Mouse (Mus musculus): Measurements from ENCODE around the gene Vps52.
"Not testable (repeated sequence)": the region's sequence is repeated elsewhere in the genome, so short reads cannot be mapped to it uniquely, and the experiment has no call there.

Gene Vps52

DNA sequence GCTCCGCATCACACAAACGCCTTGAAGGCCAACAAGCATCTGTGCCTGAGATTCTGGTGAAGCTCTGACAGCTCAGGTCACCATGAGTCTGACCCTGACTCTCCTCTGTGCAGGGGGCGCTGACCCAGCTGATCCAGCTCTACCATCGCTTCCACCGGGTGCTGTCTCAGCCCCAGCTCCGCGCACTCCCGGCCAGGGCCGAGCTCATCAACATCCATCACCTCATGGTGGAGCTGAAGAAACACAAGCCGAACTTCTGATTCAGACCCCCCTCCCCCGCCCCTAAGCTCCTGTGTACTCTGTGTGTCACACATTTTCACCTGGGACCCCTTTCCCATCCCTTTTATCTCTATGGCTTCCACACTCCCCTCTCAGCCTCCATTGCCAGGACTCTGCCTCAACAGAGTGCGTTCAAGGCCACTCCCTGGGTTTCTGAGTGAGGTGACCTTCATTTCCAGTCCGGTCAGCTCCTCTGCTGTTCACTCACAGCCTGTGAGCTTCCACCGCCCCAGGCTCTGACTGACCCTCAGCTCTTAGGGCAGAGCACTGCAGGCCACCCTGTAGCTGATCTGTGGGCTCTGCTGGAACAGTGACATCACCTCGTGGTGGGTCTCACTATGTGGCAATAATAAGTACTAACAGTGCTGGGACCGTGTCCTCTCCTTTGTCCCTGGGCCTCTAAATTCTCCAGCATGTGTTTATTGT lies 10.4 kb downstream of the Vps52 start:
- DNase-seq (ENCODE audit: low read depth), result no peak

GRCm38 (mm10) chr17:33968489-33968888 lies 12.9 kb downstream of the Vps52 start:
- DNase-seq (ENCODE audit: low read depth), result no peak

- DNase-seq (ENCODE audit: low read depth), result no peak
Measured at GRCm38 (mm10) chr17:33968927-33969326, 13.3 kb downstream of the Vps52 start.

DNA sequence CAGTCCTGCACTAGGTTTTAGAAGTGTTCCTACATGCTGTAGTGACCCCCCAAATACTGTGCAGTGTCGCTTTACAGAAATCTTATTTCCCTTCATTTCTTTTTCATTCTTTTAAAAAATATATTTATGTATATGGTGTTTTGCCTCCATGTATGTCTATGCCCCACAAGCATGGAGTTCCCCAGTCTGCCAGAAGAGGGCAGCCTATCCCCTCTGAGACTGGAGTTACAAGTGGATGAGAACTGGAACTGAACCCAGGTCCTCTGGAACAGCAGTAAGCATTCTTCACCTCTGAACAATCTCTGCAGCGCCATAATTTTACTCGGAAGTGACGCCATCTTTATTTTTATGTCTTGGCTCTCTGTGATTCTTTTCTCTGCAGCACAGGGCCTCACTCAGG lies 13.8 kb downstream of the Vps52 start:
- no peak for DNase-seq (ENCODE audit: low read depth)

GRCm38 (mm10) chr17:33972691-33973090 lies 17.1 kb downstream of the Vps52 start:
- no peak for DNase-seq (ENCODE audit: low read depth)

GRCm38 (mm10) chr17:33973572-33973971 lies 18.0 kb downstream of the Vps52 start:
- no peak for DNase-seq (ENCODE audit: low read depth)

DNA sequence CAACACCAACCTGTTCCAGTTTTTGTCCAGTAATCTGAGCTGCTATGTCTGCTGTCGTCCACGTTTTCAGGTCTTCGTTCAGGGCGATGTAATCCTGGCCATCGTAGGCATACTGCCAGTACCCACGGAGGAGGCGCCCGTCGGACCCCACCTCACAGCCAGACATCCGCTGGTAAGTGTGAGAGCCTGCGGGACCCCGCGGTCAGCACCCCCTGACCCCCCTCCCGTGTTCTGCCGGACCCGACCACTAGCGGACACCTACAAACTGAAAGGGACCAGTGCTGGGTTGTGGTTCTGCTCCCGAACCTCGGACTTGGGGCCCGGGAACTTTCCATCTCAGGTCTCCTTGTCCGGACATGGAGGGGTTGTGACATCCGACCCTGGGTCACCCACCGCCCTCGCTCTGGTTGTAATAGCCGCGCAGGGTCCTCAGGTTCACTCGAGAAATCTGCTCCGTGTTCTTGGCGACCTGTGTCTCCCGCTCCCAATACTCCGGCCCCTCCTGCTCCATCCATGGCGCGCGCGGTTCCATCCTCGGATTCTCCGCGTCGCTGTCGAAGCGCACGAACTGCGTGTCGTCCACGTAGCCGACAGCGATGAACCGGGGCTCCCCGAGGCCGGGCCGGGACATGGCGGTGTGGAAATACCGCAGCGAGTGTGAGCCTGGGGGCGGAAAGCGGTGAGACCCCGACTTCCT lies 22.4 kb downstream of the Vps52 start:
- DNase-seq (ENCODE audit: low read depth), result no peak

DNA sequence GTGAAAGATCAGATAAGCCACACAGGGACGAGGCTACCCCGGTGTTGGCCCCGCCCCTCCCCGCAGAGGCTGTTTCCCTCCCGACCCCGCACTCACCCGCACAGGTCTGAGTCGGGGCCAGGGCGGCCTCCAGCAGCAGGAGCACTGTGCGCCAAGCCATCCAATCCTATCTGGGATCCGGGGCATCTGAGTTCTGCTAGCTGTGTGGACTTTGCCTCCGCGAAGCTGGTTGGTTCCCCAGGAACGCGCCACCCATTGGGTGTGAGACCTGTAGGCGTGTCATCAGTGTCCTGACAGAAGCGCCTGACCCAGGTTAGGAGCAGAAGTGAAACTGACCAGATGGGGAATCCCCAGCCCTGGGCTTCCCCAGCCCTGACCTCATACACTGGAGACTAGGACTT lies 23.0 kb downstream of the Vps52 start:
- no peak for DNase-seq (ENCODE audit: low read depth)

DNA sequence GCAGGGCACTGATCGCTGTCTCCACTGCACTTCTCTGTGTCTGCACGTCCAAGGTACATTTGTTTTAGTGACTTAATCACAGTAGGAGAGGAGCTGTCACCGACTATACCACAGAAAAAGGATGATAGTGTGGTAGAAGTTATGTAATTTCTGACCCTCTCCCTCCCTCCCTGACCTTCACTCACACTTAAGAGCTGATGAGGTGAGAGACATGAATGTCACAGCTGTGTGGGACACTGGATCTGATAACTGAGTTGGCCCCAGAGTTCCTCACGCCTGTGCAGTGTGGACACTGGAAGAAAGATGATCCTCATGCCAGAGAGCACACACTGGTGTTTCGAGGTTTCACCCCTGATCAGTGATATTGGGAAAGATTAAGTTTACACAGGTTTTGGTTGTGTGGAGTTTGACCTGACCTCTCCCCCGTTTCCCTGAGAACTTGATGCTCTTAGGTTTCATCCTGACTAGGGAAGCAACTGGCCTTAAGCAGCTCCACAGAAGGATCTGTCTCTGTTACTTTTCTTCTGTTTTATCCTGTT lies 24.0 kb downstream of the Vps52 start:
- no peak for DNase-seq (ENCODE audit: low read depth)

- no peak for DNase-seq (ENCODE audit: low read depth)
Measured at GRCm38 (mm10) chr17:33980181-33981035, 24.8 kb downstream of the Vps52 start.

DNA sequence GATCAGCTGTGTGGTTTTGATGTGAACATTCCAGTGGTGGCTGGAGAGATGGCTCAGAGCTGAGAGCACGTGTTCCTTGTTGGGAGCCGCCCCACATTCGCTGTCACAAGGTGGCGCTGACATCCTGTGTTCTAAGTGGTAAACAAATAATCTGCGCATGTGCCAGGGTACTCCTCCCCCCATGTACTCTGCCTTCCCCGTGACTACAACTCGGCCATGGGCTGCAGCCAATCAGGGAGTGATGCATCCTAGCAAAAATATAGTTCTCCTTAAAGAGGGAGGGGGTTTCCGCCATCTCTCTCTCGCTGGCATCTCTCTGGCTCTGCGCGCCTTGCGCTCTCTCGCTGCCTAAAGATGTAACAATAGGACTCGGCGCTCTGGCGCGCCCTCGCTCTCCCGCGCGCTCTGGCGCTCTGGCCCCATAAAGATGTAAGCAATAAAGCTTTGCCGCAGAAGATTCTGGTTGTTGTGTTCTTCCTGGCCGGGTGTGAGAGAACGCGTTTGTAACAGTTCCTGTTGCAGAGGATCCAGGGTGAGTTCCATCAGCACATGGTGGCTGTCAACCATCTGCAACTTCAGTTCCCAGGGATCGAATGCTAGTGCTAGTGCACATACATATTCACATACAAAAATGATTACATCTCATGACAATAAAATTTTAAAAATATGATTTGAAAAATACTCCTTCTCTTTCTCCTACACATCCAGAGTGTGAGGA lies 25.7 kb downstream of the Vps52 start:
- peak; percentile 96 for DNase-seq (ENCODE audit: low read depth)

DNA sequence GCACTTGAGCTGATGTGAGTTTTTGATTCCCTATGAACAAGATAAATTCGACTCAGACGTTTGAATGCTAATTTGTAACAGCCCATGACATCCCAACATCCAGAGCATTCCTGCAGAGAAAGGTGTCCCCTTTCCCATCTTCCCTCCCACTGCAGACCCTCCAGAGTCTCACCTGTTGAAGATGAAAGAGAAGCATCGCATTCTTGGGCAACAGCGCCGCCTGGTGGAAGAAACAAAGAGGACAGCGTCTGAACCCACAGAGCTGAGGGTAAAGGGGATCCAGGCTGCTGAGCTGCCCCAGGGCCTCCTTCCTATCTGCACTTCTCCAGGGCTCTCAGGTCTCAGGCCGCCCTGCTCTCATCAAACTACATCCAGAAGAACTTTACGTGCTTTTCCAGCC lies 26.5 kb downstream of the Vps52 start:
- not testable (repeated sequence) for DNase-seq (ENCODE audit: low read depth)

DNA sequence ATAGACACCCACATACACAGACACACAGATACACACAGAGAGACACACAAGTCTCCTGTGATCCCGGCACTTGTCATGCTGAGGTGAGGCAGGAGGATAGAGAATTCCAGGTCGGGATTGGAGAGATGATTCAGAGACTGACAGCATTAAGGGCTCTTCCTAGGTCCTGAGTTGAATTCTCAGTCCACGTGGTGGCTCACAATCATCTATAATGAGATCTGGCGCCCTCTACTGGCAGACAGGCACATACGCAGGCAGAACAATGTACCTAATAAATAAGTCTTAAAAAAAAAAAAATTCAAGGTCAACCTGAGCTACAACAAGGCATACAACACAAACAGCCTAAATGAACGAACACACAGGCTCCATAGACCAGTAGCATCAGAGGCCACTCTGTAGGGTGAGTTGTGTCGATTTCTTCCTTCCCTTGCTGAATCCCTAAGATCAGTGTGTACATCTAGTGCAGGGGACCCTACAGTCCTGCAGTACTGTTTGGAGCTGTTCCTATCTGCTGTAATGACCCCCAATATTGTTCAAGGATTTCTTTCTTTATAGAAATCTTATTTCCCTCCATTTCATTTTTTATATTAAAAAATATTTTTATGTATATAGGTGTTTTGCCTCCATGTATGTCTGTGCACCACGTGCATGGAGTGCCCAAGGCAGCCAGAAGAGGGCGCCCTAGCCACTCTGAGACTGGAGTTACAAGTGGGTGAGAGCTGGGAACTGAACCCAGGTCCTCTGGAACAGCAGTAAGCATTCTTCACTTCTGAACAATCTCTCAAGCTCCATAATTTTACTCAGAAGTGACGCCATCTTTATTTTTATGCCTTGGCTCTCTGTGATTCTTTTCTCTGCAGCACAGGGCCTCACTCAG lies 36.4 kb downstream of the Vps52 start:
- DNase-seq (ENCODE audit: low read depth), result no peak

DNA sequence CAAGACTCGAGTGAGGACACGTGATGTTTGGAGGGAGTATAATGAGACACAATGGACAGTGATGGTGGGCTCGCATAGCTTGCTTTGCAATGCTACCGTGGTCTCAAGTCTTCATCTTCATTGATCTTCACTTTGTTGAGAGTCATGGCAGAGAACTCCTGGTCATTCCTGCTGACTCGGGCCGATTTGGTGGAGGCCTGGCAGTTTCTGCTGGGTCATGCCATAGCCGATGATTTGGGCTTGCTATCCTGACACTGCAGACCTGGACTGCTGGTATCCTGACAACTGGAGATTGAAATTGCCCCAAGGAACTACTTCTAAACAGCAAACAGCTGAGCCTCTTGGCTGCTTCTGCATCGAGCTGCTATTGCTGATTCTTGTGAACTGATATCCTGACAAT lies 39.3 kb downstream of the Vps52 start:
- no peak for DNase-seq (ENCODE audit: low read depth)

GRCm38 (mm10) chr17:33995651-33996050 lies 40.0 kb downstream of the Vps52 start:
- no peak for DNase-seq (ENCODE audit: low read depth)

- DNase-seq (ENCODE audit: low read depth), result not testable (repeated sequence)
Measured at GRCm38 (mm10) chr17:33997025-33997424, 41.4 kb downstream of the Vps52 start.

DNA sequence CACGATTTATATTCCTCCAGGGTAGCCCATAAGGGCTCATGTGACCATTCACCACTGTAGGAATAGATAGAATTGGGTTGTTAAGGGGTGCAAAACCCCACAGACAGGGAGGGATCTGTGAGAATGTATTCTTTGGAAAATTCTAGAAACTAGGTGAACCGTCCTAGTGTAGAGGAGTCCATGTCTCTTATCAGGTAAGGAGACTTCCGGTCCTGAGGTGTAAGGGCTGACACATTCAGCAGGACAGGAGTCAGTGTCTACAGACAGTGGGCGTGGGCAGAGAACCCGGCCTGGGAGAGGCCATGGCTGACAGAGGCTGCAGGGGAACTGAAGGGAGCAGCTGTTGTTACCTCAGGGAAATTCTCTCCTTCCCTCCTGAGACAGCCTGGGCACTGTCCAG lies 43.1 kb downstream of the Vps52 start:
- DNase-seq (ENCODE audit: low read depth), result not testable (repeated sequence)

GRCm38 (mm10) chr17:33999341-34000149 lies 43.9 kb downstream of the Vps52 start:
- no peak for DNase-seq (ENCODE audit: low read depth)

GRCm38 (mm10) chr17:34000150-34000537 lies 44.5 kb downstream of the Vps52 start, which contains the start of gene H2-K1:
Gene H2-K1, minus strand, starts transcription at chr17:34000347.
- peak; percentile 77 for DNase-seq (ENCODE audit: low read depth)

- not testable (repeated sequence) for DNase-seq (ENCODE audit: low read depth)
Measured at GRCm38 (mm10) chr17:34000796-34001195, 45.2 kb downstream of the Vps52 start.

Data from fibroblast of lung, adult 2 months (primary cell).